Mouse (Mus musculus): ENCODE results near the gene Rhox4c. TPM values are rescaled to one million over a fixed set of nuclear protein-coding genes. Genes with fewer than 3 reads are reported as not detected.
"Not testable (repeated sequence)": the region's sequence is repeated elsewhere in the genome, so short reads cannot be mapped to it uniquely, and the experiment has no call there.

Rhox4c gene
- not detected in 2 replicates for polyA plus RNA-seq (2016; fragmentation: Nextera tagmentation; extraction: Ambion mirVana)

DNA sequence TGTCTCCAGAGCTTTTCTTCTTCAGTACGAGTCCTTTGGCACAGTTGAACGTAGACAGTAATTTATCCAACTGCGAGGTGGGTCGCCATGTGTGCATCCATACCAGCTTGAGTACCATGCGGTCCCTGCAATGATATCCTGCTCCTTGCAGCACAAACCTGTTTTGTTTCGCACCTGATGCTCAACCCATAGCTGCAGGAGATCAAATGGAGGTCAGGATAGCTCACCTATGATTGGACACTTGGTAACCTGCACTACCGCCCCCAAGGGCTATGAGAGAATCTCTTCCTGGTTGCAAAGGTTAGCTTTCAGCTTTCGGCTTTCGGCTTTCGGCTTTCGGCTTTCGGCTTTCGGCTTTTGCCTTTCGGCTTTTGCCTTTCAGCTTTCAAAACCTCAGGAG is at the start of gene Rhox4c:
Gene Rhox4c, plus strand, starts transcription at position 301 of the 400 bp plus-strand sequence.
- not testable (repeated sequence) for H3K9ac ChIP-seq; H3K36me3 ChIP-seq; H3K27ac ChIP-seq (ENCODE audit: poor library complexity, severe bottlenecking); ATAC-seq (ENCODE audit: insufficient number of reproducible peaks, low FRiP score); H3K27me3 ChIP-seq (replicated peaks); H3K4me1 ChIP-seq (replicated peaks); H3K4me2 ChIP-seq; H3K4me3 ChIP-seq; H3K9me3 ChIP-seq (replicated peaks)
- 86% methylated on average over 14 of the region's 14 CpGs for WGBS

DNA sequence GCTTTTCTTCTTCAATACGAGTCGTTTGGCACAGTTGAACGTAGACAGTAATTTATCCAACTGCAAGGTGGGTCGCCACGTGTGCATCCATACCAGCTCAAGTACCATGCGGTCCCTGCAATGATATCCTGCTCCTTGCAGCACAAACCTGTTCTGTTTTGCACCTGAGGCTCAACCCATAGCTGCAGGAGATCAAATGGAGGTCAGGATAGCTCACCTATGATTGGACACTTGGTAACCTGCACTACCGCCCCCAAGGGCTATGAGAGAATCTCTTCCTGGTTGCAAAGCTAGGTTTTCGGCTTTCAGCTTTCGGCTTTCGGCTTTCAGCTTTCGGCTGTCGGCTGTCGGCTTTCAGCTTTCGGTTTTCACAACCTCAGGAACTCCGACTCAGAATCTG is 47.9 kb upstream of the Rhox4c start, which contains the start of gene Rhox4b:
Gene Rhox4b, plus strand, starts transcription at position 301 of the 400 bp plus-strand sequence.
- H3K9ac ChIP-seq; H3K36me3 ChIP-seq; H3K4me2 ChIP-seq; H3K4me3 ChIP-seq; H3K9me3 ChIP-seq (replicated peaks); H3K27ac ChIP-seq (ENCODE audit: poor library complexity, severe bottlenecking); H3K27me3 ChIP-seq (replicated peaks); ATAC-seq (ENCODE audit: insufficient number of reproducible peaks, low FRiP score); H3K4me1 ChIP-seq (replicated peaks): not testable (repeated sequence)
- 87% methylated on average over 14 of the region's 15 CpGs for WGBS

DNA sequence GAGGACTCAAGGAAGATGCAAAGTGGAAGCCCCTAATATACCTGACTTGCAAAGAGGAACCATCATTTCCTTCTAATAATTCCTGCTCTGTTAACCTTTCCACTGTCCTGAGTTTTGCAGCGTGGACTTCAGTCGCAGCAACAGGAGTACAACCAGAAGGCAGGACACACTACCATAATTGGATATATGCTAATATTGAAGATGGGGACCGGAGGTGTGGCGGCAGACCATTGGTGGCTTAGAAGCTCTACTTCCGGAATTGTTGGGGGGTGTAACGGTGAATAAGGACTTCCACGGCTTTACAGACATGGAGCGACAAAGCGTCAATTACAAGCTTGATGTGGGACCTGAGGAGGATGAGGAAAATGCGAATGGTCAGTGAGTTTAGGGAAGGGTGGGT is 26.8 kb upstream of the Rhox4c start, which contains the start of gene Rhox2c:
Gene Rhox2c, plus strand, starts transcription at position 301 of the 400 bp plus-strand sequence.
- H3K4me2 ChIP-seq; H3K4me3 ChIP-seq; H3K4me1 ChIP-seq (replicated peaks); H3K36me3 ChIP-seq; H3K9ac ChIP-seq; ATAC-seq (ENCODE audit: insufficient number of reproducible peaks, low FRiP score); H3K9me3 ChIP-seq (replicated peaks); H3K27me3 ChIP-seq (replicated peaks); H3K27ac ChIP-seq (ENCODE audit: poor library complexity, severe bottlenecking): not testable (repeated sequence)
- 96% methylated on average over 8 of the region's 10 CpGs for WGBS

DNA sequence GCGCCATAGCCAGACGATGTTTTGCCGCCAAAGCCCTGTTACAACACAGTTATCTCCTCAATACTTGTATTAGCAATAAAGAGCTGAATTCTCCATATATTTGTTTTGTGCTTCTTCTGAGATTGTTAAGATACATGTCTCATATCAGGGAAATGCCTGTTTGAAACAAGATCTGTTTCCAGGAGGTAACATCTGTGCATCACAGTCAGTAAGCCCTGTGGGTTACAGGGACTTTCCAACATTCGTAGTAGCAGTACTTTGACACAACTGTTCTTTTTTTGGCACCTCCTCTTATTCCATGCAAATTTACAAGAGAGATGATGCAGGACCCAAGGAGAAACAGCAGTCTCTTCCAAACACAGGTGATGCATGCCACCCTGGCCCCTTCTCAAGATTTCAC is 21.9 kb upstream of the Rhox4c start, which contains the start of gene Rhox3c:
Gene Rhox3c, plus strand, starts transcription at position 301 of the 400 bp plus-strand sequence.
- not testable (repeated sequence) for H3K4me1 ChIP-seq (replicated peaks); H3K36me3 ChIP-seq; H3K27ac ChIP-seq (ENCODE audit: poor library complexity, severe bottlenecking); H3K9me3 ChIP-seq (replicated peaks); H3K9ac ChIP-seq; ATAC-seq (ENCODE audit: insufficient number of reproducible peaks, low FRiP score); H3K4me3 ChIP-seq; H3K4me2 ChIP-seq; H3K27me3 ChIP-seq (replicated peaks)
- WGBS: 82% methylated on average over 3 of the region's 4 CpGs

DNA sequence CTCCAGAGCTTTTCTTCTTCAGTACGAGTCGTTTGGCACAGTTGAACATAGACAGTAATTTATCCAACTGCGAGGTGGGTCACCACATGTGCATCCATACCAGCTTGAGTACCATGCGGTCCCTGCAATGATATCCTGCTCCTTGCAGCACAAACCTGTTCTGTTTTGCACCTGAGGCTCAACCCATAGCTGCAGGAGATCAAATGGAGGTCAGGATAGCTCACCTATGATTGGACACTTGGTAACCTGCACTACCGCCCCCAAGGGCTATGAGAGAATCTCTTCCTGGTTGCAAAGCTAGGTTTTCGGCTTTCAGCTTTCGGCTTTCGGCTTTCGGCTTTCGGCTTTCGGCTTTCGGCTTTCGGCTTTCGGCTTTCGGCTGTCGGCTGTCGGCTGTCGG is 33.9 kb downstream of the Rhox4c start, which contains the start of gene Rhox4d:
Gene Rhox4d, plus strand, starts transcription at position 301 of the 400 bp plus-strand sequence.
- not testable (repeated sequence) for H3K9ac ChIP-seq; H3K4me2 ChIP-seq; H3K4me3 ChIP-seq; H3K9me3 ChIP-seq (replicated peaks); H3K27me3 ChIP-seq (replicated peaks); ATAC-seq (ENCODE audit: insufficient number of reproducible peaks, low FRiP score); H3K27ac ChIP-seq (ENCODE audit: poor library complexity, severe bottlenecking); H3K36me3 ChIP-seq; H3K4me1 ChIP-seq (replicated peaks)
- 87% methylated on average over 15 of the region's 18 CpGs for WGBS

DNA sequence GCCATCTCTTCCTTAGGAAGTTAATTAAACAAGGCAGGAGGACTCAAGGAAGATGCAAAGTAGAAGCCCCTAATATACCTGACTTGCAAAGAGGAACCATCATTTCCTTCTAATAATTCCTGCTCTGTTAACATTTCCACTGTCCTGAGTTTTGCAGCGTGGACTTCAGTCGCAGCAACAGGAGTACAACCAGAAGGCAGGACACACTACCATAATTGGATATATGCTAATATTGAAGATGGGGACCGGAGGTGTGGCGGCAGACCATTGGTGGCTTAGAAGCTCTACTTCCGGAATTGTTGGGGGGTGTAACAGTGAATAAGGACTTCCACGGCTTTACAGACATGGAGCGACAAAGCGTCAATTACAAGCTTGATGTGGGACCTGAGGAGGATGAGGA is 50.0 kb downstream of the Rhox4c start, which contains the start of gene Rhox2e:
Gene Rhox2e, plus strand, starts transcription at position 301 of the 400 bp plus-strand sequence.
- H3K4me1 ChIP-seq (replicated peaks): not testable (repeated sequence)
- 81% methylated on average over 3 of the region's 8 CpGs for WGBS

More for the DNA sequence above, 50.0 kb downstream of the Rhox4c start, which contains the start of gene Rhox2e:
- H3K27ac ChIP-seq (ENCODE audit: poor library complexity, severe bottlenecking); H3K4me3 ChIP-seq; ATAC-seq (ENCODE audit: insufficient number of reproducible peaks, low FRiP score); H3K9ac ChIP-seq; H3K9me3 ChIP-seq (replicated peaks); H3K4me2 ChIP-seq; H3K27me3 ChIP-seq (replicated peaks); H3K36me3 ChIP-seq: not testable (repeated sequence)

Other genes starting within 250 kb of the Rhox4c start
- not detected in 2 replicates for gene Rhox2a, start 235.4 kb upstream of the Rhox4c start, polyA plus RNA-seq (2016; fragmentation: Nextera tagmentation; extraction: Ambion mirVana)
- not detected in 2 replicates for gene Rhox3a, start 230.4 kb upstream of the Rhox4c start, polyA plus RNA-seq (2016; fragmentation: Nextera tagmentation; extraction: Ambion mirVana)
- gene Rhox4a, start 215.0 kb upstream of the Rhox4c start, polyA plus RNA-seq (2016; fragmentation: Nextera tagmentation; extraction: Ambion mirVana): not detected in 2 replicates
- not detected in 2 replicates for gene Rhox3a2, start 100.3 kb upstream of the Rhox4c start, polyA plus RNA-seq (2016; fragmentation: Nextera tagmentation; extraction: Ambion mirVana)
- 0.38 TPM in 1 of 2 replicates, not detected in the other for gene Rhox4a2, start 89.5 kb upstream of the Rhox4c start, polyA plus RNA-seq (2016; fragmentation: Nextera tagmentation; extraction: Ambion mirVana)
- gene Rhox2b, start 68.3 kb upstream of the Rhox4c start, polyA plus RNA-seq (2016; fragmentation: Nextera tagmentation; extraction: Ambion mirVana): not detected in 2 replicates
- gene Rhox4b, start 47.8 kb upstream of the Rhox4c start, polyA plus RNA-seq (2016; fragmentation: Nextera tagmentation; extraction: Ambion mirVana): not detected in 2 replicates
- gene Rhox2c, start 26.7 kb upstream of the Rhox4c start, polyA plus RNA-seq (2016; fragmentation: Nextera tagmentation; extraction: Ambion mirVana): not detected in 2 replicates
- not detected in 2 replicates for gene Rhox3c, start 21.8 kb upstream of the Rhox4c start, polyA plus RNA-seq (2016; fragmentation: Nextera tagmentation; extraction: Ambion mirVana)
- gene Rhox2d, start 13.1 kb downstream of the Rhox4c start, polyA plus RNA-seq (2016; fragmentation: Nextera tagmentation; extraction: Ambion mirVana): not detected in 2 replicates
- not detected in 2 replicates for gene Rhox4d, start 34.0 kb downstream of the Rhox4c start, polyA plus RNA-seq (2016; fragmentation: Nextera tagmentation; extraction: Ambion mirVana)
- gene Rhox2e, start 50.1 kb downstream of the Rhox4c start, polyA plus RNA-seq (2016; fragmentation: Nextera tagmentation; extraction: Ambion mirVana): not detected in 2 replicates
- gene Rhox3e, start 61.7 kb downstream of the Rhox4c start, polyA plus RNA-seq (2016; fragmentation: Nextera tagmentation; extraction: Ambion mirVana): not detected in 2 replicates
- gene Rhox4e, start 77.1 kb downstream of the Rhox4c start, polyA plus RNA-seq (2016; fragmentation: Nextera tagmentation; extraction: Ambion mirVana): not detected in 2 replicates
- not detected in 2 replicates for gene Rhox2f, start 91.1 kb downstream of the Rhox4c start, polyA plus RNA-seq (2016; fragmentation: Nextera tagmentation; extraction: Ambion mirVana)
- gene Rhox3f, start 100.7 kb downstream of the Rhox4c start, polyA plus RNA-seq (2016; fragmentation: Nextera tagmentation; extraction: Ambion mirVana): not detected in 2 replicates
- gene Rhox4f, start 127.4 kb downstream of the Rhox4c start, polyA plus RNA-seq (2016; fragmentation: Nextera tagmentation; extraction: Ambion mirVana): not detected in 2 replicates
- gene Rhox3g, start 148.3 kb downstream of the Rhox4c start, polyA plus RNA-seq (2016; fragmentation: Nextera tagmentation; extraction: Ambion mirVana): not detected in 2 replicates
- gene Rhox2g, start 163.1 kb downstream of the Rhox4c start, polyA plus RNA-seq (2016; fragmentation: Nextera tagmentation; extraction: Ambion mirVana): not detected in 2 replicates
- not detected in 2 replicates for gene Rhox4g, start 171.0 kb downstream of the Rhox4c start, polyA plus RNA-seq (2016; fragmentation: Nextera tagmentation; extraction: Ambion mirVana)
- not detected in 2 replicates for gene Rhox3h, start 188.4 kb downstream of the Rhox4c start, polyA plus RNA-seq (2016; fragmentation: Nextera tagmentation; extraction: Ambion mirVana)
- not detected in 2 replicates for gene Rhox2h, start 192.9 kb downstream of the Rhox4c start, polyA plus RNA-seq (2016; fragmentation: Nextera tagmentation; extraction: Ambion mirVana)

All from heart, embryonic 12.5 days (tissue).